Mouse (Mus musculus): ENCODE data around the gene Slc3a1. TPM values are rescaled to one million over a fixed set of nuclear protein-coding genes. Genes with fewer than 3 reads are reported as not detected.

The Slc3a1 gene
- polyA plus RNA-seq, 1 experiment = not detected

DNA sequence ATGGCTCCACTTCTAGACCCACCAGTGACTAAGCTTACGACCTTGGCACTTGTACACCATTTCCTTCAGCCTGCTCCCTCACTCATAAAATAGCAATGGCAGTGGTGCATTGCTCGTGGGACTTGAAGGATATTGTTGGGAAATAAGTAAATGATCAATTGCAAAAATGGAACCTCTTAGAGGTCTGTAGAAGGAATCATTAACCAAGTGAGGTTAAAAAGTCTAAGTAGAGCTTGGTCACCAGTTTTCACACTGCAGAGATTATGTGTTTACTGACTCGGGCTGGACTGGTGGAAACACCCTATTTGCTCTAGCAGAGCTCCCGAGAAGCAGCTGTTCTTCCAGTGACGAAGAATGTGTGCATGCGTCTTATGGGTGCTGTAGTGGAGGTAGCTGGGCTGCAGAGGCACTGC, 15.2 kb downstream of the Slc3a1 start:
- WGBS = 92% methylated on average over 6 of the region's 6 CpGs
- Histone ChIP-seq H3K4me1 (ENCODE audit: control insufficient read depth, insufficient read depth, low read length) (no peaks in the 10 kb centered on the region), H3K4me3 (ENCODE audit: insufficient read depth, low read depth, low read length) (no peak overlapping the region), H3K27ac (ENCODE audit: insufficient read depth, low read depth, low read length) (no peak overlapping the region)
- no peak for TF ChIP-seq POLR2A (IDR thresholded peaks at IDR 0.05; ENCODE audit: insufficient read depth, low read depth, low read length)

GRCm38 (mm10) chr17:85044466-85044865, 16.3 kb downstream of the Slc3a1 start:
- Histone ChIP-seq H3K27ac (ENCODE audit: insufficient read depth, low read depth, low read length) (no peak overlapping the region), H3K4me3 (ENCODE audit: insufficient read depth, low read depth, low read length) (no peak overlapping the region), H3K4me1 (ENCODE audit: control insufficient read depth, insufficient read depth, low read length) (no peaks in the 10 kb centered on the region)
- 92% methylated on average over 5 of the region's 5 CpGs for WGBS
- TF ChIP-seq POLR2A (IDR thresholded peaks at IDR 0.05; ENCODE audit: insufficient read depth, low read depth, low read length) (no peak), CTCF (IDR thresholded peaks at IDR 0.05; ENCODE audit: insufficient read depth, low read depth, low read length) (no peak)

- Histone ChIP-seq H3K27ac (ENCODE audit: insufficient read depth, low read depth, low read length) (no peak overlapping the region), H3K4me3 (ENCODE audit: insufficient read depth, low read depth, low read length) (no peak overlapping the region), H3K4me1 (ENCODE audit: control insufficient read depth, insufficient read depth, low read length) (no peaks in the 10 kb centered on the region)
- WGBS = 88% methylated on average over 12 of the region's 12 CpGs
- TF ChIP-seq POLR2A (IDR thresholded peaks at IDR 0.05; ENCODE audit: insufficient read depth, low read depth, low read length) (no peak), CTCF (IDR thresholded peaks at IDR 0.05; ENCODE audit: insufficient read depth, low read depth, low read length) (no peak)
These were observed 17.0 kb downstream of the Slc3a1 start for GRCm38 (mm10) chr17:85045160-85045559.

DNA sequence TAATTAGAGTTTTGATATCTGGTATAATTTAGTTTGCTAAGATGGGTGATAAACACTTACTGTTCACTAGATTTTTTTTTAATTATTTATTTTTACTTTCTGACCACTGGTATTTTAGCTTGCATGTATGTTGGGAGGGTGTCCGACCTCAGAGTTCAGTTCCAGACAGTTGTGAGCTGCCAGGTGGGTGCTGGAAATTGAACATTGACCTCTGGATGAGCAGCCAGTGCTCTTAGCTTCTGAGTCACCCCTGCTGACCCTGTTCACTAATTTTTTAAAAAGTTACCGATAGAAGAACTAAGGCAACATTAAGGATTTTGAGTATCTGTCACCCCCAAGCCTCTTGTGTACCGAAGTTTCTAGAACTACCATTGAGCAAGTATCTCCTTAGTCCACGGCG, 20.2 kb downstream of the Slc3a1 start:
- WGBS = 98% methylated on average over 5 of the region's 5 CpGs
- H3K4me3 ChIP-seq (ENCODE audit: insufficient read depth, low read depth, low read length) = no peak overlapping the region
- no peak for TF ChIP-seq POLR2A (IDR thresholded peaks at IDR 0.05; ENCODE audit: insufficient read depth, low read depth, low read length)
- no peak for TF ChIP-seq CTCF (IDR thresholded peaks at IDR 0.05; ENCODE audit: insufficient read depth, low read depth, low read length)

DNA sequence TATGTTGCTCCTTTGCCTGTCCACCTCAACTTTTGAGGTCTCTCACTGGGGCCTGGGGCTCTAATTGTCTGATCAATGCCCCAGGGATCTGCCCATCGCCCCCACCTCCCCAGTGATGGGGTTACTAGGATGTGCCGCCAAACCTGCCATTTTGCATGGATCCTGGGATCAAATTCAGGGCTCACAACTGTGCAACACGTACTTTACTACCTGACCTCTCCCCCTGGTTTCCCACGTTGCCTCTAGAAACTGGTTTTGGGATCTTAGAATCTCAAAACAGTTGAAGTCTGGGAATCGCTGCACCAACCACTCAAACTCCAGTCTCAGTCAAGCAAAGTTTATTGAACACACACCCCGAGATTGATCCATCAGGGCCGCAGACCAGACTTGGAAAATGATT, 30.1 kb downstream of the Slc3a1 start:
- H3K4me1 ChIP-seq (ENCODE audit: control insufficient read depth, insufficient read depth, low read length) = no peaks in the 10 kb centered on the region
- no peak for TF ChIP-seq CTCF (IDR thresholded peaks at IDR 0.05; ENCODE audit: insufficient read depth, low read depth, low read length)
- TF ChIP-seq POLR2A (IDR thresholded peaks at IDR 0.05; ENCODE audit: insufficient read depth, low read depth, low read length) = no peak
- no peak overlapping the region for H3K27ac ChIP-seq (ENCODE audit: insufficient read depth, low read depth, low read length)
- 91% methylated on average over 7 of the region's 7 CpGs for WGBS
- H3K4me3 ChIP-seq (ENCODE audit: insufficient read depth, low read depth, low read length) = no peak overlapping the region

More for the DNA sequence above, 20.2 kb downstream of the Slc3a1 start:
- Histone ChIP-seq H3K4me1 (ENCODE audit: control insufficient read depth, insufficient read depth, low read length) (no peaks in the 10 kb centered on the region), H3K27ac (ENCODE audit: insufficient read depth, low read depth, low read length) (no peak overlapping the region)

GRCm38 (mm10) chr17:85059136-85059535, 31.0 kb downstream of the Slc3a1 start:
- Histone ChIP-seq H3K4me3 (ENCODE audit: insufficient read depth, low read depth, low read length) (no peak overlapping the region), H3K4me1 (ENCODE audit: control insufficient read depth, insufficient read depth, low read length) (no peaks in the 10 kb centered on the region), H3K27ac (ENCODE audit: insufficient read depth, low read depth, low read length) (no peak overlapping the region)
- TF ChIP-seq CTCF (IDR thresholded peaks at IDR 0.05; ENCODE audit: insufficient read depth, low read depth, low read length) (no peak), POLR2A (IDR thresholded peaks at IDR 0.05; ENCODE audit: insufficient read depth, low read depth, low read length) (no peak)
- WGBS = 92% methylated on average over 6 of the region's 6 CpGs

DNA sequence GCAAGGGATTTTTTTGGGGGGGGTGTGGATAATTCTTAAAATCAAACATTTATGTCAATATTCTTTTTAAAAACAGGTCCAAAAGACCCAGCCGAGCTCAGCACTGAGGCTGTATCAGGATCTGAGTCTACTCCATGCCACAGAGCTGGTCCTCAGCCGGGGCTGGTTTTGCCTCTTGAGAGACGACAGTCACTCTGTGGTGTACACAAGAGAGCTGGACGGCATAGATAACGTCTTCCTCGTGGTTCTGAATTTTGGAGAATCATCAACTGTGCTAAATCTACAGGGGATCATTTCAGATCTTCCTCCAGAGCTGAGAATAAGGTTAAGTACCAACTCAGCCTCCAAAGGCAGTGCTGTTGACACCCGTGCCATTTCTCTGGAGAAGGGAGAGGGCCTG, 35.4 kb downstream of the Slc3a1 start:
- TF ChIP-seq POLR2A (IDR thresholded peaks at IDR 0.05; ENCODE audit: insufficient read depth, low read depth, low read length) (no peak), CTCF (IDR thresholded peaks at IDR 0.05; ENCODE audit: insufficient read depth, low read depth, low read length) (no peak)
- H3K4me1 ChIP-seq (ENCODE audit: control insufficient read depth, insufficient read depth, low read length) = peaks cover 3% of the 10 kb centered on the region; the same call in 1 of the 2 replicates
- 90% methylated on average over 7 of the region's 7 CpGs for WGBS
- H3K27ac ChIP-seq (ENCODE audit: insufficient read depth, low read depth, low read length) = no peak overlapping the region
- H3K4me3 ChIP-seq (ENCODE audit: insufficient read depth, low read depth, low read length) = no peak overlapping the region

DNA sequence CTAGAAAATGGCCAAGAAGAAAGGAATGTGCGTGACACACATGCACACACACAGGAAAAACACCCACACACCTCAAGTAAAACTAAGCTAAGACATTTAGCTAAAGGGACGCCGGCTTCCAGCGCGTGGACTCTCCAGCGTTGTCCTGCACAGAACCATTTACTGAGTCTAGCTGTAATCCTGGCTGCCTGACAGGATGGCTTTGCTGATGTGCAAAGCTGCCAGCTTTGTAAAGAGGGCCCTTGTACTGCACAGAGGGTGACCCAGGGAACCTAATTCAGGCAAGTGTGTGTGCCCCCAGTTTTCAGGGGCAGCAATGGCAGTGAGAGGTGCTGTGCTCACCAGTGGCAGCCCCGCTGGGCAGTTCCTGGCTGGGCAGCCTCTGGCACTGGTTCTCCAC, 39.2 kb downstream of the Slc3a1 start:
- 53% methylated on average over 7 of the region's 7 CpGs for WGBS
- Histone ChIP-seq H3K4me3 (ENCODE audit: insufficient read depth, low read depth, low read length) (no peak overlapping the region), H3K4me1 (ENCODE audit: control insufficient read depth, insufficient read depth, low read length) (peaks cover 5% of the 10 kb centered on the region), H3K27ac (ENCODE audit: insufficient read depth, low read depth, low read length) (no peak overlapping the region)
- TF ChIP-seq POLR2A (IDR thresholded peaks at IDR 0.05; ENCODE audit: insufficient read depth, low read depth, low read length) = no peak
- TF ChIP-seq CTCF (IDR thresholded peaks at IDR 0.05; ENCODE audit: insufficient read depth, low read depth, low read length) = no peak

GRCm38 (mm10) chr17:85070658-85071057, 42.5 kb downstream of the Slc3a1 start:
- no peak for TF ChIP-seq POLR2A (IDR thresholded peaks at IDR 0.05; ENCODE audit: insufficient read depth, low read depth, low read length)
- TF ChIP-seq CTCF (IDR thresholded peaks at IDR 0.05; ENCODE audit: insufficient read depth, low read depth, low read length) = no peak
- Histone ChIP-seq H3K4me3 (ENCODE audit: insufficient read depth, low read depth, low read length) (no peak overlapping the region), H3K27ac (ENCODE audit: insufficient read depth, low read depth, low read length) (no peak overlapping the region), H3K4me1 (ENCODE audit: control insufficient read depth, insufficient read depth, low read length) (peaks cover 18% of the 10 kb centered on the region)
- 86% methylated on average over 6 of the region's 6 CpGs for WGBS
